Mouse (Mus musculus): ENCODE data around the gene Rbm18. TPM values are rescaled to one million over a fixed set of nuclear protein-coding genes. Genes with fewer than 3 reads are reported as not detected.
A peak's percentile ranks its signal among the peaks of the same experiment; 100 is the strongest.

Rbm18 gene
- polyA plus RNA-seq, 1 experiment from 2014 or later = 45.4 TPM

- Histone ChIP-seq H3K27ac (ENCODE audit: low read length) (no peak overlapping the region), H3K4me1 (ENCODE audit: control insufficient read depth, insufficient read depth, low read length) (no peaks in the 10 kb centered on the region; the same call in 1 of the 2 replicates)
- 92% methylated on average over 1 of the region's 1 CpGs for WGBS
These were observed 51.5 kb downstream of the Rbm18 start for GRCm38 (mm10) chr2:36085041-36085440.

DNA sequence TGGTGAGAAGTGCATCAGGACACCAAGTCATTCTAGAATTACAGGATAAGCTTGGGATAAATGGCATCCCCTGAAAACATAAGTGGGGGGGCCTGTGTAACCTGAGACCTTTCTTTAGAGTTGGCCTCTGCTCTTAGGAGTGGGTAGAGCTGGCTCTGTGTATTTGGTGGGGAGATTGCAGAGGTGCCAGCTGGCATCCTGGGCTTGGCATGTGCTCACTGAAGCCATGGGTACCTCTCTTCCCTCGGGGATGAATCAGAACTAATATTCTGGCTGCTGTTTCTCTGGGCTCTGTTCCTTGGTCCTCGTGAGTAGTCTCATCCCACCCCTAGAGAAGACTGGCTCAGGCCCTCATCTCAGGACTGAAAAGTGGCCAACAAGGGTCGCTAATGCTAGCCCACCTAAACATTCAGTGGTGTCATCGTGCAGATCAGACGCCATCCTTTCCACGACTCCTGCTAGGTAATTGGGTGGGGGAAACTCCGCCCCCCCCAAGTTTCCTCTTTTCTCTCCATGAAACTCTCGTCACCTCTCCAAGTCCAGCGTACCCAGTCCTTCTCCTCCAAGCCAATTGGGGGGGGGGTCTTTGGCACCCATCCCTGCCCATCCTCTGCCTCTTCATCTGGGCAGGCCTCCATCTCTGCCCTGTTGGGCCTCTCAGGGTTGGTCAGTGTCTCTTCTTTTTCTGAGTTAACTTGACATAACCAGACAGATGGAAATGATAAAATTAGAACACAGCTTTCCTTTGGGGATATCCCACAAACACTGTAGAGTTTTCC is 53.6 kb downstream of the Rbm18 start:
- Histone ChIP-seq H3K36me3 (ENCODE audit: control insufficient read depth, insufficient read depth, low read length) (no peaks in the 10 kb centered on the region), H3K4me1 (ENCODE audit: control insufficient read depth, insufficient read depth, low read length) (no peaks in the 10 kb centered on the region; the same call in 1 of the 2 replicates), H3K4me2 (ENCODE audit: low read depth, low read length) (no peak overlapping the region), H3K27me3 (replicated peaks; ENCODE audit: control insufficient read depth, insufficient read depth, low read length) (peaks cover 7% of the 10 kb centered on the region; the same call in 1 of the 2 replicates), H3K4me3 (ENCODE audit: low read length) (no peak overlapping the region), H3K9me3 (ENCODE audit: control insufficient read depth, low read length) (no peaks in the 10 kb centered on the region), H3K27ac (ENCODE audit: low read length) (no peak overlapping the region), H3K9ac (ENCODE audit: low read depth, low read length) (no peak overlapping the region)
- 80% methylated on average over 9 of the region's 9 CpGs for WGBS
- no peak for ATAC-seq

More at GRCm38 (mm10) chr2:36085041-36085440, 51.5 kb downstream of the Rbm18 start:
- Histone ChIP-seq H3K36me3 (ENCODE audit: control insufficient read depth, insufficient read depth, low read length) (no peaks in the 10 kb centered on the region), H3K9ac (ENCODE audit: low read depth, low read length) (no peak overlapping the region), H3K4me3 (ENCODE audit: low read length) (no peak overlapping the region), H3K27me3 (replicated peaks; ENCODE audit: control insufficient read depth, insufficient read depth, low read length) (peaks cover 13% of the 10 kb centered on the region; the same call in 1 of the 2 replicates), H3K9me3 (ENCODE audit: control insufficient read depth, low read length) (no peaks in the 10 kb centered on the region), H3K4me2 (ENCODE audit: low read depth, low read length) (no peak overlapping the region)
- no peak for ATAC-seq

- no peak overlapping the region for H3K4me2 ChIP-seq (ENCODE audit: low read depth, low read length)
- no peak overlapping the region for H3K9ac ChIP-seq (ENCODE audit: low read depth, low read length)
- no peaks in the 10 kb centered on the region; the same call in 1 of the 2 replicates for H3K4me1 ChIP-seq (ENCODE audit: control insufficient read depth, insufficient read depth, low read length)
- peak; percentile 80 for ATAC-seq
- 23% methylated on average over 9 of the region's 9 CpGs for WGBS
- no peak overlapping the region for H3K27ac ChIP-seq (ENCODE audit: low read length)
- no peaks in the 10 kb centered on the region for H3K9me3 ChIP-seq (ENCODE audit: control insufficient read depth, low read length)
- H3K27me3 ChIP-seq (replicated peaks; ENCODE audit: control insufficient read depth, insufficient read depth, low read length) = no peaks in the 10 kb centered on the region
- H3K4me3 ChIP-seq (ENCODE audit: low read length) = no peak overlapping the region
- H3K36me3 ChIP-seq (ENCODE audit: control insufficient read depth, insufficient read depth, low read length) = no peaks in the 10 kb centered on the region
These were observed 55.1 kb downstream of the Rbm18 start for GRCm38 (mm10) chr2:36081446-36081845.

- H3K9me3 ChIP-seq (ENCODE audit: control insufficient read depth, low read length) = no peaks in the 10 kb centered on the region
- WGBS = 16% methylated on average over 11 of the region's 11 CpGs
- H3K4me3 ChIP-seq (ENCODE audit: low read length) = no peak overlapping the region
- H3K4me1 ChIP-seq (ENCODE audit: control insufficient read depth, insufficient read depth, low read length) = no peaks in the 10 kb centered on the region; the same call in 1 of the 2 replicates
- H3K27ac ChIP-seq (ENCODE audit: low read length) = no peak overlapping the region
- H3K27me3 ChIP-seq (replicated peaks; ENCODE audit: control insufficient read depth, insufficient read depth, low read length) = no peaks in the 10 kb centered on the region
- no peaks in the 10 kb centered on the region for H3K36me3 ChIP-seq (ENCODE audit: control insufficient read depth, insufficient read depth, low read length)
- no peak overlapping the region for H3K4me2 ChIP-seq (ENCODE audit: low read depth, low read length)
- no peak overlapping the region for H3K9ac ChIP-seq (ENCODE audit: low read depth, low read length)
- no peak for ATAC-seq
These were observed 59.3 kb downstream of the Rbm18 start for GRCm38 (mm10) chr2:36077160-36077761.

GRCm38 (mm10) chr2:36075210-36075609 is 61.4 kb downstream of the Rbm18 start:
- Histone ChIP-seq H3K27ac (ENCODE audit: low read length) (no peak overlapping the region), H3K9ac (ENCODE audit: low read depth, low read length) (no peak overlapping the region), H3K4me1 (ENCODE audit: control insufficient read depth, insufficient read depth, low read length) (no peaks in the 10 kb centered on the region), H3K27me3 (replicated peaks; ENCODE audit: control insufficient read depth, insufficient read depth, low read length) (no peaks in the 10 kb centered on the region), H3K9me3 (ENCODE audit: control insufficient read depth, low read length) (no peaks in the 10 kb centered on the region), H3K4me2 (ENCODE audit: low read depth, low read length) (no peak overlapping the region), H3K4me3 (ENCODE audit: low read length) (no peak overlapping the region), H3K36me3 (ENCODE audit: control insufficient read depth, insufficient read depth, low read length) (no peaks in the 10 kb centered on the region)
- 90% methylated on average over 5 of the region's 5 CpGs for WGBS
- no peak for ATAC-seq

DNA sequence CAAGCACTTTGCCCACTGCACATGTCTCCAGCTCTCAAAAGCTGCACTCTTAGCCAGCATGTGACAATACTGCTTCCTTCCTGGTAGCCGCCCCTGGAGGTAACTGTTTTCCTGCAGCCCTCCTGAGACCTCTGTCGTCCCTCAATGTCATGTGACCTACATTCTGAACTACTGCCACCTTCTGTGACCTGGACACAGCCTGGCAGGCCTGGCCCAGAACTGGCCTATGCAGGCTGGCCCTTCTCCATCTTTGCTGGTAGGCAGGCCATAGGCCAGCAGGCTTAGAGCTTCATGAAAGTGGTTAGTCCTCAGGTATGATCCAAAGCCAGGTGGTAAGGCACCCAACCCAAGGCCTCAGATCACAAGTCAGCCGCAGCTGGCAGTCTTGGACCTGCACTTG is 62.8 kb downstream of the Rbm18 start:
- no peaks in the 10 kb centered on the region for H3K4me1 ChIP-seq (ENCODE audit: control insufficient read depth, insufficient read depth, low read length)
- H3K36me3 ChIP-seq (ENCODE audit: control insufficient read depth, insufficient read depth, low read length) = no peaks in the 10 kb centered on the region
- ATAC-seq = no peak
- H3K4me3 ChIP-seq (ENCODE audit: low read length) = no peak overlapping the region
- no peaks in the 10 kb centered on the region for H3K9me3 ChIP-seq (ENCODE audit: control insufficient read depth, low read length)
- no peaks in the 10 kb centered on the region for H3K27me3 ChIP-seq (replicated peaks; ENCODE audit: control insufficient read depth, insufficient read depth, low read length)
- WGBS = 49% methylated on average over 3 of the region's 3 CpGs
- no peak overlapping the region for H3K9ac ChIP-seq (ENCODE audit: low read depth, low read length)
- no peak overlapping the region for H3K4me2 ChIP-seq (ENCODE audit: low read depth, low read length)
- H3K27ac ChIP-seq (ENCODE audit: low read length) = no peak overlapping the region

DNA sequence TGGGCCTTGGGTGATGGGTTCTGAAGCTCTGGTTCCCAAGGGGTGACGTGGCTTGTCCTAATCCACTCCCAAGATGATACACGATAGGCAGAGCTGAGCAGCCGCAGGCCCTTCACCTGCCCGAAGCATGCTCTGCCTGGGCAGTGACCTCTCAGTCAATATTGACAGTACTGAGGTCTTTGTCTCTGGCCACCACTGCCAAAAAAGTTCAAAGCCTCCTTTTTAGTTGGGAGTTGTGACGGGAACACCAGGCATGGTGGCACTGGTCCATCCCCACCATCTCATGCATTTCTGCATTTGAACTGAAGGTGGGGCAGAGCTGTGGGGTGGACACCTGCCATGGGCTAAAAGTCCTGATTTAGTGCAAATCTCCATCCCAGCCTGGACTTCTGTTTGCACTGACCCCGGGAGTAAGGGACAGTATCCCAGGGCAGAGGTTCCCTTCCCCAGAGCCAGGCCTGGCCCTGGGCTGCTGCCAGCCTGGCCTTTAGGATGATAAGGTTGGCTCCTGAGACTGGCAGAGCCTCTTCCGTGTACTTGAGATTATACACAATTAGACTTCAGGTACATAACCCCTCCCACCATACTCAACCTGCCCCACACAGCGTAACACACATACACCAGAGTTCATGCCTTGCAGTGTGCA is 64.8 kb downstream of the Rbm18 start:
- Histone ChIP-seq H3K27me3 (replicated peaks; ENCODE audit: control insufficient read depth, insufficient read depth, low read length) (no peaks in the 10 kb centered on the region), H3K27ac (ENCODE audit: low read length) (no peak overlapping the region), H3K4me3 (ENCODE audit: low read length) (no peak overlapping the region), H3K9me3 (ENCODE audit: control insufficient read depth, low read length) (no peaks in the 10 kb centered on the region), H3K36me3 (ENCODE audit: control insufficient read depth, insufficient read depth, low read length) (no peaks in the 10 kb centered on the region), H3K4me1 (ENCODE audit: control insufficient read depth, insufficient read depth, low read length) (no peaks in the 10 kb centered on the region), H3K4me2 (ENCODE audit: low read depth, low read length) (no peak overlapping the region), H3K9ac (ENCODE audit: low read depth, low read length) (no peak overlapping the region)
- WGBS = 63% methylated on average over 8 of the region's 8 CpGs
- ATAC-seq = no peak

- no peaks in the 10 kb centered on the region for H3K27me3 ChIP-seq (replicated peaks; ENCODE audit: control insufficient read depth, insufficient read depth, low read length)
- no peak overlapping the region for H3K9ac ChIP-seq (ENCODE audit: low read depth, low read length)
- no peaks in the 10 kb centered on the region for H3K4me1 ChIP-seq (ENCODE audit: control insufficient read depth, insufficient read depth, low read length)
- H3K27ac ChIP-seq (ENCODE audit: low read length) = no peak overlapping the region
- H3K36me3 ChIP-seq (ENCODE audit: control insufficient read depth, insufficient read depth, low read length) = no peaks in the 10 kb centered on the region
- H3K4me3 ChIP-seq (ENCODE audit: low read length) = no peak overlapping the region
- H3K9me3 ChIP-seq (ENCODE audit: control insufficient read depth, low read length) = no peaks in the 10 kb centered on the region
- H3K4me2 ChIP-seq (ENCODE audit: low read depth, low read length) = no peak overlapping the region
- 57% methylated on average over 9 of the region's 9 CpGs for WGBS
- no peak for ATAC-seq
These were observed 69.4 kb downstream of the Rbm18 start for GRCm38 (mm10) chr2:36067132-36067531.

Data from intestine, embryonic 16.5 days (tissue).